Mouse (Mus musculus) heart, adult 11 months (tissue): Measurements from ENCODE around the gene Tbxas1.

Experiments
- DNase-seq: peaks from one replicate; pipeline ENCODE4 v3.0.0; 2022

The Tbxas1 gene

DNA sequence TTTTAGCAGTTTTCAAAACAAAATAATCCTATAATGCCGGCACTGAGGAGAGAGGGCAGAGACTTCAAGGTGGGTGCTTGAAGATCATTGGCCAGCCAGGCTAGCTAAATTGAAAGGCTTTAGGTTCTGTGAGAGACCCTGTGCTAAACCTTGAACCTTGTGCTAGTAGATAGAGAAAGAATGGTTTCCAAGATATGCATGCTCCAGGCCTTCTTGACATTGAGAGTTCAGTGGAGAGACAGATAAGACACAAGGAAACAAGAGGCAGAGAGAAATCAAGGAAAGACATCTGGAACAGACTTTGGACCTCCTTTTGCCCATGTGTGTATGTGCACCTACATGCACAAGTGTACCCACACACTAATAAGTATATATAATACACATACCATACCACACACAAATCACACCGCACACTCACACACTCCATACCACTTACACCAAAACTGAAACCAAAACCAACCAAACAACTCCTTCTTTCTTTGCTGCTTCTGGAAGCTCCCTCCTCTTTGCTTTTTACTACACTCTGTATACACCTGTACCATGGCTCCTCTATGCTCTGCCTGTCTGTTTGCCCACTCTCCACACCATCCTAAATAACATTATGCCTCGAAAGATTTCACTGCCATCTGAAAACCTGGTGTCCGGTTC lies 25.4 kb downstream of the Tbxas1 start:
- no peak for DNase-seq

DNA sequence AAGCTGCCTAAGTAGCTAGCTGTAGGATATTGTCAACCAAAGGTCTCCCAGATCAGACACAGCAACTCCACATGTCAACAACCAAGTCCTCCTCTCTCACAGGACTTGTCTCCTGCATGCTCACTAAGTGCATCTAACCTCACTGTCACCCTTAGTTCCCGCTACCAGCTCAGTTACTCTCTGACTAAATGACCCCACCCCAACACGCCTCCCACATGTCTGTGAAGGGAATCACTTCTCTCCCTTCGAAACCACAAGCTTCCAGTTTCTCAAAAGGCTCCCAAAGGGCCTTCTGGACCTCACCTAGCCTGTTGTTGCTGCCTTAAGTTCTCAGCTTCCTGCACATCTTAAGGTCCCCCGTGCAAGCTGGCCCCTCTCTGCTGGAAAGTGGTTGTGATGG lies 25.9 kb downstream of the Tbxas1 start:
- DNase-seq, result peak; percentile 90

DNA sequence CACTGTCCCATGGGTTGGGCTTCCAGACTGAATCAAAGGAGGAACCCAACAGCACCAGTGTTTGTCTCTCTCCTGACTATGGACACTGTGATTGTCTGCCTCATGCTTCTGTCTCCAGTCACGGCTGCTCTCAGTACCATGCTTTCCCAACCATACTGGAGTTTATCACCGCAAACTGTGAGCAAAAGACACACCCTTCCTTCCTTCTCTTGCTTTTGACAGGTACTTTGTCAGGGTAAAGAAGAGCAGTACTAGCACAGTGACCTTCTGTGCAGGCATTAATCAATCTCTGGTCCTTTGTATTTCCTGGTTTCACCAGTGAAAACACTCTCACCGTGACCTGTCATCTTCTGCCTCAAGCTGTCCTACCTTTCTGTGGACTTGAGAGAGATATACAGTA lies 26.4 kb downstream of the Tbxas1 start:
- DNase-seq, result no peak

DNA sequence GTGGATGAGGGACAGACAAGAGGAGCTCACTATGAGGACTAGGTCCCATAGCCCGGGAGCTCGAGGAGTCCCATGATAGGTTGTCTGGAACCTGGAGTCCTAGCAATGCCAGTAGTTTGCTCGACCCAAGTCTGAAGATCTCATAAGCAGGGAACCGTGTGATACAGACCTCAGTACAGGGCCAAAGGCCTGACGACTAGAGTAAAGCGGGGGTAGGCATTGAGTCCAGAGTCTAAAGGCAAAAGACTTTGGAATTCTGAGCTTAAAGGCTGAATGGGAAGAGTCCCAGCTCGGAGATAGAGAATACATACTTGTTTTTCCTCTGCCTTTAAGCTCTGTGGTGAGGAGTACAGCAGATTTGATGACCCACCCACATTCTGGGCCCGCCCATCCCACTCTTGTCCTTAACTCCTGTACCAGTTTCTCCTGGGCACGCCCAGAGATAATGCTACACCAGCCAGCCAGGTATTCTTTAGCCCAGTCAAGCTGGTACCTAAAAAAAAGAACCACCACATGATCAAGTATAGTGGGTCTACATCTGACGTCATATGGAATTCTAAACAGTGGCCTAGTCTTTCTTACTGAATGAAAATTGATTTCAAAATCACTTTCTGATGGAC lies 27.7 kb downstream of the Tbxas1 start:
- no peak for DNase-seq

DNA sequence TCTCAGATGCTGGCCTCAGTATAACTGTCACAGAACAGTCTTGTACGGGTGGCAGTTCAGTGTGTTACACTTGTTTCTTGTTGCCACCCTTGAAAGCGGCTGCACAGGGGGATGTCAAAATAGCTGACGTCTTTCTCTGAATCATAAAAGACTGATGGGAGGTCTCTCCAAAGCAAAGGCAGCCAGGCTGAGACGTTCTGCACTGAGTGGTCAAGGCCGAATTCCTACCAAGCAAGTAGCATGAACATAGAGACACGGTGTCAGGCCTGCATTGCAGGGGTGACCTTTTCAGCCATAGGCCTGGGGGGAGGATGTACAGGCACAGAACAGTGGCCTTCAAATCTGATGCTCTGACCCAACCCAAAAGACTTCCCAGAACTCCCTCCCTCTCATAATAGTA lies 30.8 kb downstream of the Tbxas1 start:
- DNase-seq, result no peak

DNA sequence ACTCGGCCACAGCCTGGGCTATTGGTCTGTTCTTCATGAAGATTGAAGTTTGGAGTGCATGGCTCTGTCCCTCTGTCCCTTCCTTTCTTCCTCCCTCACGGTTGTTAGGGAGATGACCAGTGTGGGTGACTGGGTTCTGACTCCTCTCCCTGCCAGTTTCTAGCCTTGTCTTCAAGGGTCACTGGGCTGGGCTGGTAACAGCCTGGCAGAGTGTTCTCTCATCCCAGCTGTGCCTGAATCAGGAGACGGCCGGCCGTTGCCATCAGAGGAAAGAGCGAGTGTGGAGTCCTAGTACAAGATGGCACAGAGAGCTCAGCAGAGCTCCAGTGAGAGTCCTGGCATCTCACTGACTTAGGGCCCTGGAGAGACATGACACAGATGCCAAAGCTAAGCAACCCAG lies 33.2 kb downstream of the Tbxas1 start:
- no peak for DNase-seq

DNA sequence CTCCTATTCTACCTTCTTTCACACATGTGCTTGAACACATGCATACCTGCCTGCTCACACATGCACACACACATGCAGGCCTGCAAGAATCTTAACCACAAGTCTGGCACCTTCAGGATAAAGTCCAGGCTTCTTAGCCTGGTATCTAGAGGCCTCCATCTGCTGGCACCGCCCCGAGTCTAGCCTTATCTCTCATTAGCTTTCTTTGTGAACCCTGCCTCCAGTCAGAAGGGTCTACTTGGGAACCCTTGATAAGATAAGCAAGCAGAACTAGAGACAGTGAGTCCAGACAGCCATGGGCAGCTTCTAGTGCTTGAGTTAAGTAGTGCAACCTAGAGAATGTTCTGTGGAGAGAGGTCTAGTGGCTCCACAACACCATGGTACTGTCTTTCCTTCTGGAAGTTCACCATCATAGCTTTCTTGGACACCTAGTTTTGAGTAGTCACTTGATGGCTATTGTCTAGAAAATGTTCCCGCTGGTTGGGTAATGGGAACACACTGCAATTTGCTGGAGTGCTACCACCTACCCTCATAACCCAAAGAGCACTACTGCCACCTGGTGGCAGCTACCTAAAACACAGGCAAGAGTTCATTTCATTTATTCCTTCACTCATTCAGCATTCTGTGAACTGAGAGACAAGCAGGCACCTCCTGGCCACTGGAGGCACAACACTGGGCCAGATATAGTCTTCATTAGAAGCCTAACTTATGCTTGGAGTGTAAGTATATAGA lies 35.8 kb downstream of the Tbxas1 start:
- DNase-seq, result peak; percentile 91

DNA sequence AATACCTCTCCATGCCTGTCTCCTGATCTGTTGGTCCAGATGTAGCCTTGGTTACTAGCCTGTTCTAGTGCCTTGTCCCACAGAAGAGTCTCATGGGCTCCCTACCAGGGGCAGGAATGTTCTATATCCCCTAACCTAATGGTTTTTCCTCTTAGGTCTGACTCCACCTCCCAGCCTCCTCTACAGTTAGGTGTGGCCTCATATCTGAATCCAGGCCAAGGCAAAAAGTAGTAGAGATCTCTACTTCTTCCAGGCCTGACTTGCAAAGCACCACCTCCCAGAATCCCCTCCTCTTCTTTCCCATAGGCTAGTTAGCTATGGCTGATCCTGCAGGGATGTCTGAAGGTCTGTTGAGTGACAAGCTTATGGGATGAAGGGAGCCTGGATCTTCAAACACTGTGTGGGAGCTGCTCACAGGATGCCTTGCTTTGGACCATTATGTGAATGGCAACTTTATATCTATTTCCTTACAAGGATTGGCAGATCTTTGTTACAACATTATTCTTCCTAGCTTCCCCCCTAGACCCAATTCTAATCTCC lies 37.0 kb downstream of the Tbxas1 start:
- no peak for DNase-seq

DNA sequence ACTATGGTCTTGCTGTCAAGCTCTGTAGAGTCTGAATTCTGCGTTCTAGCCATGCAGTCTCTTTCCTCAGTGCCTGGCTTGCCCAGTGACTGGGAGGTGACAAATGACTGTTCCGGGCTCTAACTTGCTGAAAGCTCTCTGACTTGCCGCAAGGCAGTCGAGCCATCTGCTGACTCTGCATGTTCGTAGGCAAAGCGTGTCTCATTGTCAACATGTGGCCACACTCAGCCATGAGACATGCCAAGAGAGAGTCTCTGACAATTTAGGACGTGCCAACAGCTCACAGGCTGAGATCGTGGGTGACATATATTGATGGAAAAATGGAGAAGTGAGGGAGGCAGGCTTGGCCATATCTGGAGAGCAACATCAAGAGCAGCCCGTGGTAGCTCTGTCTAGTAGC lies 37.6 kb downstream of the Tbxas1 start:
- DNase-seq, result peak; percentile 91

DNA sequence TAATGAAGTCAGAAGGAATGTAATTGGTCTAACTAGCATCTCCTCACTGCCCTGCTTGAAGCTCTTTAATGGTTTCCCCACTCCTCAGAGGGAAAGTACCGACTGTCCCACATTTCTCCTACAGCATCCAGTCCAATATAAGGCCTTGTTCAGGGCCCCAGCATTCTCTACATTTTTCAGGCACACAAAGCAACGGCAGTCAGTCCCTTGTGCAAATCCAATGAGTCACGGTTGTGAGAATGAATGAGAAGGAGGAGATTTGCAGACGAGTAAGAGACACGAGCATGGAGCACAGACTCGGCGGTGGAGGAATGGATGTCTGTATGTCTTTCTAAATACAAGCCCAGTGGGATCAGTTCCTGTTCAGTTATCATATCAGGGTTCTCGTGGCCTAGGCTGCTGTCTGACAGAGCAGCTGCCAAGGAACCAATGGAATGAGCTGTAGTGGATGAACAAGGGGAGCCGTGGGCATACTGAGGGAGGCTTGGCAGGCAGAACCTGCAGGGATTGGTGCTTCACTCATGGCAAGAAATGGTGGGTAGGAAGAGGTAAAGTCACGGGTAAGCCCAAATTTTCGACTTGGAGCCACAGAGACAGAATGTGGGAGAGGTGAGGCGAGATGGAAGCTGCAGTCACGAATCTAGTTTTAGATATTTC lies 38.3 kb downstream of the Tbxas1 start:
- DNase-seq, result no peak

DNA sequence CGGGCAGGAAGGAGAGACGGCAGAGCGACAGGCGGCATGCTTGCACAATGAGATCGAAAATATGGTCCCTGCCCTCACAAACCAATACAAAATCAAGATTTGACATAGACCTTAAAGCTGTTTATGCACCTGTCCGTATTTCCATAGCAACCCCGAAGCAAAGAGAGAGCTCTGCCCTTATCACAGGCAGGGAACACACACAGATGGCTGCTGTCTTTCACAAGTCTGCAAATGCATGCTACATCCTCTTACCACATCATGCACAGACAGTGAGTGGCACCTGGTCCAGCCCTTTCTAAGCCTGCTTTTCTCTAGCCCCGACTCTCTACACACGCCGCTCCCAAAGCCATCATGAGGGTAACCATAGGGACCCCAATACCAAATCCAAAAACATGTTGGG lies 39.0 kb downstream of the Tbxas1 start:
- DNase-seq, result no peak

DNA sequence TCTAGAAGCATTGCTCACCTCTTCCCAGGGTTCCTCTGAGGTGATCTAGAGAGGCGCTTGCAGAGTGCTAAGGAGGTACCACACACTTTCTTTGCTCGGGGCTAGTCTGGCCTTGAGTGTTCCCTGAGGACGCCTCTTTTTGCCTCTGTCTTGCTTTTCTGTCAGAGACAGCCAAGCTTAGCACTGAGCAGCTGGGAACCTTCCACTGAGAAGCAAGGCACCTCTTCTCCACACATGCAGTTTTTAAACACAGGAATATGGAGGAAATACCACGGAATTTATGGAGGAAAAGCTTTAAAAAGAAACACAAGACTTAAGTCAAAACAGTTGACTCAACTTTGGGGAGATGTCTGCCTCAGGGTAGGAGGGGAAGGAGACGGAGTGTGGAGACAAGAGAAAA lies 40.6 kb downstream of the Tbxas1 start:
- no peak for DNase-seq

DNA sequence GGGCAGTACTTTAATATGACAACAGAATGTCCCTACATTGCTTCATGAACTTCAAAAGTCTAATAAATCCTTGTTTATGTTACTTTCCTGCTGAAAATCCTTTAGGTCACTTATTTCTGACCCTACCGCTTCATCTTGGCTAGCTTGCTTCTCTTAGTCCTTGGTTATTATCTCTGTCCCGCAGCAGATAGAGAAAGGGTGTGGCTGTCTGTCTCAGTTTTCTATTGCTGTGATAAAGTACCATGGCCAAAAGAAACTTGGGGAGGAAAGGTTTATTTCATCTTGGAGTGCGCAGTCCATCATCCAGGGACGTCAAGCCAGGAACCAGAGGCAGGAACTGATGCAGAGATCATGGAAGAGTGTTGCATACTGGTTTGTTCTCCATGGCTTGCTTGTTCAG lies 41.4 kb downstream of the Tbxas1 start:
- no peak for DNase-seq

DNA sequence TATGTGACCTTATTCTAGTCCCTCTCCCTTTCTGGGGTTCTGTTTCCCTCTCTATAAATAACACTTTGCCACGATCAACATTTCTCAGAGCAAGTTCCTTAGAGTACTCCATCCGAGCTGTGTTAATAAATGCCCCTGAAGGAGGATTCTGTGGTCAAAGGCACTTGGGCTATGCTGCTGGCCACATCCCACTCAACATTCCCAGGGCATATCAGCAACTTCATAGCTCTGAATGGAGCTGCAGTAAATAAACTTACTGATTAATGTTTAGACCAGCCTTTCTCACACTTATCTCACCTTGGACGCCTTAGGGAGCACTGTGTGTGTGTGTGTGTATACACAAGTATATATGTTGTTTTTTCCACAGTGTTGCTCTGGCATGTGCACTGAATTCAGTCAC lies 42.2 kb downstream of the Tbxas1 start:
- DNase-seq, result no peak

DNA sequence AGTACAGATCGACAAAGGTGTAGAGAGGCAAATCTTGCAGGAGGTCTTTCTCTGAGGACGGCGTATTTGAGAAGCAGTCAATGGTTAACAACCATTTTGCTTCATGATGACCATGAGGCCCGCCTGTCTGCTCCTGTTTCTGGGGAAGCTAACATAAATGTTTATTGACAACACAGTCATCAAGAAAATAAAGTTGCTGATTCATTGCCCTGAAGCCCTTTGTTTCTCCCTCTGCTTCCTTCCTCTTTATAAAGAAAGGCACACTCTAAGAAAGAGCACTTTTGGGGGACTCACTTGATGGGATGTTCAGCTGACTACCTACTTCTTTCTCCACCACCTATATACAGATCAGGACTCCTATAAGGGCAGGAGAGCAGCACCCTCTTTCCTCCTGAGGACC lies 43.5 kb downstream of the Tbxas1 start:
- DNase-seq, result no peak

DNA sequence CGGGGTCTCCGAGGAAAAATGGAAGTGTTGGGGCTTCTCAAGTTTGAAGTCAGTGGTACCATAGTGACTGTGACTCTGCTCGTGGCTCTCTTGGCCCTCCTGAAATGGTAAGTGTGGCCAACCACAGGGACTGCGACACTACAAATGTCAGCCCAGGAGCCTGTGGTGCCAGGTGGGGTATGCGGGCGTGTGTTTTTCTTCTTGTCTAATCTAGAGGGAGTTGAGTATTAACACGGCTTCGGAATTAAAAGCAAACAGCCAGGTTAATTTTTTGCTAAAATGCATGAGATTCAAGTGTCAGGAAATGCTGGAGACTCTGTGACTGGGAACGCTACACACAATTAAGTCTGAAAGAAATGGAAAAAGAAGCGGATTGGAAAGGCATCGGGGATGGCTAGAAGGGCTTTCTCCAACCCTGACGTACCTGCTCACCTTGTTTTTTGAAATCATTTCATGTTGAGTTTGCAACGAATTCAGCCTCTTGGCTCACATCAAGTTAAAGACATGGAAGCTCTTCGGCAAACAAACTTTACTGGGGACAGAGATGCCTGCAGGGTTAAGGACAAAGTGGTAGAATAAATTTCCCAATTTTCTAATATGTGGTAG lies 44.0 kb downstream of the Tbxas1 start:
- DNase-seq, result peak; percentile 68

DNA sequence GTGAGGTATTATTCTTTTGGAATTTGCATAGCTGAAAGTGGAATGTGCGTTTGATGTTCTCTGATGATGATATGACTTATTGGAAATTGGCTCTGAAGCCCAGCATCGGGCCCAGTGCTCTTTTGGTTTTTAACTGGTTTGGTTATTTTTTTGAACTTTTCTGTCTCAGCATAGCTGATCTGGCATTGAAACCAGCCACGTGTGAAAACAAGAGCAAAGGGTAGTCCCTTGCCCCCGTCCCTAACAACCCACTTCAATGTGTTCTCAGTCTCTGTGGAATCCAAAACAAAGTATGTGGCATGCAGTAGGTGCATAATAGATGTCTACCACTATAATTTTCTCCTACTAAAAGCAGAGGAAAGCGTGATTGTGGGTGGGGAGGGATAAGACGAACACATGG lies 44.9 kb downstream of the Tbxas1 start:
- DNase-seq, result peak; percentile 44

DNA sequence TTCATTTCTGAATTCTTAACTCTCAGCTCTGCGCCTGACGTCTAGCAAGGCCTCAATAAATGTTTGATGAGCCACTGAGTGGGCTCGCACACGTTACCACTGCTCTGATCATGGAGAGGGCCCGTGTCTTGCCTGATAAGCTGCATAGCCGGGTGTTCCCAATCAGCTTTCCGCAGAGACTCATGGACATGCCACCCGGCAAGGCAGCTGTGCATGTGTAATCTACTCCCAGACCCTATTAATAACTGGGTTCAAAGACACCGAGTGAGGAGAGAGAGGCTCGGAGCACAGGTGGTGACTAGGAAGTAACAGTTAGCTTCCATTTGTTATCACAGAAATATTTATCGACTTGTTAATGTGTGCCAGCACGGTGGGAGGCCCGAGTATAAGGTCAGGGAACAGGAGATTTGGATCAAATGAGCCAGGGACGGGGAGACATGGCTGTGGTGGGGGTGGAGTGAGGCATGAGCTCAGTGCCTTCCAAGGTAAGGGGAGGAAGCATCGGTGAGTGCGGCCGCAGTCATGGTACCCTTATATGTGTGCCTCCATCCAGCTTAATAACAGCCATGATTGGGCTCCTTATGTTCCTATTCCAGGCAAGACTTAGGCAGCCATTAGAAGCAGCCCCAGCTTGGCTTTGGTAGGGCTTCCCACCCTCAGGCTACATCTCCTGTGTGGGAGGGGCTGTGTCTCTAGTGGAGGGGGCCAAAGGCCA lies 46.0 kb downstream of the Tbxas1 start:
- DNase-seq, result peak; percentile 83

DNA sequence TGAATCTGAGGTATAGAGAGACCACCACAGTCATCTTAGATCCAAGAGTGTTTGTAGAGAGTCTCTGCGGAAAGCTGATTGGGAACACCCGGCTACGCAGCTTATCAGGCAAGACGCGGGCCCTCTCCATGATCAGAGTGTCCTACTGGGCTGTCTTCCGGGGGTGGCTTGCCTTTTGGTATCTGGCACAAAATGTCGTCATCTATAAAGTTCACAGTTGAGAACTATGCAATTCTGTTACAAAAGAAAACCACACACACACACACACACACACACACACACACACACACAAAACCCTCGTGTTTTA lies 46.6 kb downstream of the Tbxas1 start:
- no peak for DNase-seq

DNA sequence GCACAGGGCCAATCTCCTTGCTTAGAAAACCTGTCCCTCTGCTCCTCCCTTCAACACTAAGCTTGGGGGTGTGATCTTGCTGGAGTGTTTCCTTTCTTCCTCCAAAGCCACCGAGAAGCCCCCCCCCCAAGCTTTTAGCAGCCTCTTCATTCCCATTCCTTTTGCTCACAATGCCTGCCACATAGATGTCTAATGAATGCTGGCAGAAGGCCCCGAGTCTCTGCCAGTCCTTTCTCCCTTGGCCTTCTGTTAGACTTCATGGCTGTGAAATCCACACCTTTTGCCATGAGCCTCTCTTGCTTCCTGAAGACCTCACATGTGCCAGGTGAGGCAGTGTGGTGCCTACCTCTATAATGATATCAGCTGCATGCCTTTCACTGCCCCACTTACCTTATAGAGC lies 47.3 kb downstream of the Tbxas1 start:
- no peak for DNase-seq

DNA sequence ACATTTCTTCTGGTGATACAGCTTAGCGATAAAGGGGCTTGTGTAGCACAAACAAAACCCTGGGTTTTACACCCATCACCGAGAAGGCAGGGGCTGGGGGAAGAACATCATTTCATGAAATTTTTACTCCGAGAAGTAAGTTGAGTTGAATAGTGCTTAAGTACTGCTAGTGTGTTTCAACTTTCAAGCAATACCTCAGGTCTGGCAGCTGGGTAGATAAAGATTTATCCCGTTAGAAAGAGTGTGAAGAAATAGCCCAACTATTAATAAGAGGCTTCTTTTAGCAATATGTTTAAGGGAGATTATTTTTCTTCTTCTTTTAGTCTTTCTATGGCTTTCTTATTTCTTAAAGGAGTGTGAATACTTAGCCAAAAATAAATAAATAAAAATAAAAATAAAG lies 48.2 kb downstream of the Tbxas1 start:
- DNase-seq, result no peak
